Mouse (Mus musculus): ENCODE data around the gene Adamts9. TPM values are rescaled to one million over a fixed set of nuclear protein-coding genes. Genes with fewer than 3 reads are reported as not detected.
A peak's percentile ranks its signal among the peaks of the same experiment; 100 is the strongest.

Gene Adamts9
- total RNA-seq, 2 experiments from 2014 or later, result 42.7 to 49.2 TPM

DNA sequence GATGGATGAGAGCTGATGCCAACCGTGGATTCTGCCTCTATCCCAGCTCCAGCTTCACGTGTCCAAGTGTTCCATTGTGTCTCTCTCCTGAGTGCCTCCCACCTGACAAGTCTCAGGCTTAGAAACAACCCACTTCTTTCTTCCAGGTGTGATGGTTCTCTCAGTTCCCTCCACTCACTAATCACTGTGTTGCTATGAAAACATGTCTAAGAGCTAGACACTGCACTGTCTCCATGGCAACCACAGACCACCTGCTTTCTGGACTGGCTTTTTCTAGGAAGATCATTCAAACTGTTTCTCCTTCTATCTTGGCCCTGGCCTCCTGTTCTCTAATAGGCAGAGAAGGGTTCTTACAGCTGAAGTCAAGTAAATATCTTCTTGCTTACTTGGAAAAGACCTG is 190.6 kb downstream of the Adamts9 start:
- intact Hi-C loops (cut with DNase I), result no loop called here
- no peak for DNase-seq

DNA sequence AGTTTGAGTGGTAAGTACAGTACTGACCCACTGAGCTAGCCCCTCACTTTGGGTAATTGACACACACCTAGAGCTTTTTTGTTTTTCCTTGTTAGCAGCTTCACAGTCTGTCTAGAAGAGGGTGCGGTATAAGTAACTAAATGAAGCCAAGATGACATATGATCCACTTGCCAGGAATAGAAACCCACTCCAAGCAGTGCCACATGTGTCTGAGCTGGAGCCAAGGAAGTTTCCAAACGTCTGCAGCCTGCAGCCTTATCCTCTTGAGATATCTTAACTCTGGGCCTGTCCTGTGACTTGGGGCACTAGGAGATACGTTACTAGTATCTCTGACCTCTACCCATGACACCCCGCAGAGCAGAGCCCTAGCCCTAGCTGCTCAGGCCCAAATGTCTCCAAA is 193.9 kb downstream of the Adamts9 start:
- no peak for DNase-seq
- intact Hi-C loops (cut with DNase I), result no loop called here

DNA sequence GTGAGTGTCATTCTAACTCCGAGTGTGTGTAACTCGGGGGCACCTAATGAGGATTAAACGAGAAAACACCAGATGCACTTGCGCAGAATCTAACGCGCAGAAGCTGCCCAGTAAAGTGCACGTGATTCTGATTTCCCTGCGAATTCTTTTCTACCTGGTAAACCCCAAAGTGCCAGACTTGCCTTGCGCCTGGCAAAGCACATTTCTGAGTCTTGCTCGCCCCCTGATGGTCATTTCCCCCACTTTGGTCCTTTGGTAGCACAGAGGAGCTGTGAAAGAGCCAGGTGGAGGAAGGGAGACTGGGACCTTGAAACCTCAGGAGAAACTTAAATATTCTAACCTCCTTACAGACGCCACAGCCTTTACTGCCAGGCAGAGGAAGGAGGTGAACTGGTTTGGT is 199.7 kb downstream of the Adamts9 start:
- intact Hi-C loops (cut with DNase I), result loop anchor here (1.0 kb wide), 1 partner anchor 457 kb away; no protein-coding TSS in a partner anchor
- DNase-seq, result peak; percentile 64 to 80

DNA sequence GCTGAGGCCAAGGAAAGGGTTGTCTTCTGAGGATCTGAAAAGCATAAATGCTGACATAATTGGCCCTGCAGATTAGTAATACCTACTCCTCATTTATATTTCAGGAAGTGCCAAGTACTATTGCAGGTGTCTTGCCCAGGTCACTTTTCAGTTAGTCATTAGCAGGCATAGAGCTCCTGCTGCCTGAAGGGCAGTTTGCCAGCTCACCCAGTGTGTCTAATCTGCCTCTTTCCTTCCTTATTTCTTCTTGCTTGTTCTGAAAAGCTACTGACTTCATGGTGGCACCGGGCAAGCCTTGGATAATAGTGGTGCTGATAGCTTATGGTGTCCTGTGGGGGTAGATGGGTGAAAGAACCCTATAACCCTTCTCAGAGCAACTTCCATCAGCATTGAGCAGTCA is 206.2 kb downstream of the Adamts9 start:
- intact Hi-C loops (cut with DNase I), result no loop called here
- no peak for DNase-seq

DNA sequence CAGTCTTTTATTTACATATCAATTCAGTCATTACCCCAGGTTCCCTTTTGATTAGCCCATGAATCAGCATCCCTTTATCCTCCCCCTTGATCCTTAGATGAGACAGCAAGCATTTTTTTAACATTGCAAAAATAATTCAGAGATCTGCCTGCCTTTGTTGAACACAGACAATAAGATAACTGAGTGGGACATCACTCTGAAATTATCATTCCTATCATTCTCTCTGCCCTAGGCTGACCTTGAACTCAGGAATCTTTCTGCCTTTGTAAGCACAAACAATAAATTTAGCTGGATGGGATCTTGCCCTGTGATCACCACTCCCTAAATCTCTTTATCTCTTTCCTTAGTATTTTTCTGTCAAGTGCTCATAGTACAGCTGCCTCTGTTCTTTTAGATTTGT is 209.6 kb downstream of the Adamts9 start:
- intact Hi-C loops (cut with DNase I), result no loop called here
- no peak for DNase-seq

DNA sequence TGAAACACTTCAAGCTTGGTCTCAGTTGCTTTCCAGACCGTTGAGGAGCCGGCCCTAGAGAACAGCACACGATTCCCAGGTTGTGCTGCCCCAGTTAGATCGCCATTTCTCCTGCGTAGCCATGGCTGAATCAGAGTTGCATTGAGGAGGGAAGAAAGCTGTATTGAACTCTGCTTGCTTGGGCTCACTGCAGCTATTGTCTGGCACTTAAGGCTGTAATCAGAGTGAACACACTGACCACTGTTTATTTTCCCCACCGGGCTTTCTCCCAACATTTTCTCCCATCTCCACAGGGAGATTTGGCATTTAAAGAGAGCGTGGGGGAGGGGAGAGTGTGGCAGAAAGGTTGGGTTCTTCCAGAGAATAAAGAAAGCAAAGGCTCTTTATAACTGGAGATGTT is 214.8 kb downstream of the Adamts9 start:
- intact Hi-C loops (cut with DNase I), result loop anchor here (1.0 to 5.0 kb wide), 3 partner anchors 61 to 442 kb away; no protein-coding TSS in a partner anchor
- peak in 1 of 2 experiments; percentile 29 for DNase-seq

DNA sequence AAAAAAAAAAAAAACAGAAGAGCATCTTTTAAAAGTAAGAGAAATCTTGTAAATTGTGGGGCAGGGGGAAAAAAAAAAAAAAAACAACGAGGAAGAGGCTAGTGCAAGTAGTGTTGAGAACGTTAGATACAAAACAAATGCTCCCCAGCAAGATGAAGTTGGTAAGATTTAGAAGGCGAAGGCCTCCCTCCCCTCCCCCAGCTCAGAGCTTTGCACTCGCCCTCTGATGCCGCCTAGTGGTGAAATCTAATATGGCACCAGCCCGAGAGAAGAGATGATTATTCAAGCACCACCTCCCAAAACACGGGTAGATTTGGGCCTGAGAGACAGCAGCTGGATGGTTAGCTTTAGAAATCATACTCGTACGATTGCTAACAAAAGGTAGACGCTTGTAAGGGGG is 215.2 kb downstream of the Adamts9 start:
- intact Hi-C loops (cut with DNase I), result loop anchor here (1.0 to 5.0 kb wide), 3 partner anchors 61 to 442 kb away; no protein-coding TSS in a partner anchor

DNA sequence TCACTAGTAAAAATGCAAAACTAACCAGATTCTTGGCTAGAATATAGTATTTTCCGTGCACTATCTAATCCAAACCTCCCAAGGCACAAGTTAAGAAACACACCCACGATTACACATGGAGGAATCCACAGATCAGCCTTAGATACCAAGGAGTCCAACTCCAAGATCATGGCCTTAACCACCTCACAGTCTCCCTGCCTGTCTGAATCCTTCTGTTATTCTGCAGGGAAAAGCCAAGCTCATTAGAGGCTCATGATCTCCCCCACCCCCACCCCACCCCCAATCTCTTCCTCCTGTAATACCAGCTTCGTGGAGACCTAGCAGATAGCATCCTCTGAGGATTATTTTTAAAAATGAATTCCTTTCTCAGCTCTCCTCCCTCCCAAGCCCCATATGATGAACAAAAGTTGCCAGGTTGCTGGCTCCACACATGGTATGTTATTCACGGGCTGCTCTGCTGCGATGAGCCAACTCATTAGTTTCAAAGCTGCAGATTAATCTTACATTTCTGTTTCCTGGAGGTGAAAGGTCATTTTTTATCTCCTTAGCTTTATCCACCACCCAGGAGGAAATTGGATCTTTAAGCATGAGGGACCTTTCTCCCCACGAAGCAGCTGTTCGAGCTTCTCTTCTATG is 215.8 kb downstream of the Adamts9 start:
- DNase-seq, result no peak
- intact Hi-C loops (cut with DNase I), result loop anchor here (5.0 kb wide), 2 partner anchors 60 to 305 kb away; no protein-coding TSS in a partner anchor

More for the DNA sequence above, 215.2 kb downstream of the Adamts9 start:
- DNase-seq, result peak; percentile 87 to 94

DNA sequence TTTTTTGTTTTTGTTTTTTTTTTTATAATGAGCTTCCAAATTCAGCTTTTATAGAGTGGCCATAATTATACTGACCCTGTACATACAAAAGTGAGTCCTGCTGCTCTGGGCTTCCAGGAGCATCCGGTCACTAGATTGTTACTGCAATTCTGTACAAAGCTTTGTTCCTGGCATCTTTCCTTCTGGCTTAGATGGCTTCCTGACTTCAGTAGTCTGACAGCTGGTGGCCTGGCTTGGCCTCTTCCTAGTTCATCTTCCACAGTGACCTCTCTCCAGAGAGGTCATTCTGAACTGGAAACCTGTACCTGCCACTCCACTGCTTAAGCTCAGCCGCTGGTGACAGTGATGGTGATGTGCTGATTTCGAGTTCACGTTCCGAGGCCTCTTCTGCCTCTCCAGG is 217.2 kb downstream of the Adamts9 start:
- DNase-seq, result peak; percentile 37 to 48
- intact Hi-C loops (cut with DNase I), result loop anchor here (5.0 kb wide), 2 partner anchors 59 to 304 kb away; no protein-coding TSS in a partner anchor

DNA sequence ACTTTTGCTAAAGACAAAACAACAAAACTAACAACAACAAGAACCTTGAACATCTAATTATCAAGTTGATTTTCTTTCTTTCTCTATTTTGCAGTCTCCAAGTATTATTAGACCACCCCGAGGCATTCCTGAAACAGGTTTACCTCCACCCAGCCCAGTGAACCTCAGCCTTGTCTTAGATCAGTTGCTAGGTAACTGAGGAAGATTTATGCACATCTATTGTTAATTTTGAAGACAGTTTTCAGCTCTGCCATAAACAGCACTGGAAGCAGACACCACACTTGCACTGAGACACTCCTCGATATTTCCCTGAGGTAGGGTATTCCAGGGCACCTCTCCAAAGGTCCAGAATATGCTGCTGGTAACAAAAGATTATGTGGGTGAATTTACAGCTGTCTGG is 218.9 kb downstream of the Adamts9 start:
- DNase-seq, result no peak
- intact Hi-C loops (cut with DNase I), result no loop called here

Other genes with a start within 250 kb of the Adamts9 start
- gene Prickle2, start 237.3 kb downstream of the Adamts9 start, total RNA-seq (2021), result 10 to 100 TPM in 1 of 2 experiments, 1 to 10 TPM in 1; 8.1 to 12.1 TPM
- under 1 TPM in 1 of 2 experiments, not detected in 1; 0.38 TPM for gene A730049H05Rik, start 127.0 kb downstream of the Adamts9 start, total RNA-seq (2021)
- gene Gm15737, start 74.1 kb downstream of the Adamts9 start, total RNA-seq (2021), result under 1 TPM; 0.07 to 0.36 TPM

Data from heart, postnatal 10 days (tissue).